Mouse (Mus musculus): Measurements from ENCODE around the gene Olfr694. TPM values are rescaled to one million over a fixed set of nuclear protein-coding genes. Genes with fewer than 3 reads are reported as not detected.

Gene Olfr694
- polyA plus RNA-seq (2012; rRNA removed): not detected in 2 replicates

GRCm38 (mm10) chr7:106691714-106692113 lies at the start of gene Olfr694:
Gene Olfr694 (minus strand): TSS chr7:106691814.

GRCm38 (mm10) chr7:106716296-106716695 lies 24.7 kb upstream of the Olfr694 start, which contains the start of gene Olfr695:
Gene Olfr695 (minus strand): TSS chr7:106716396.

GRCm38 (mm10) chr7:106680484-106680883 lies 11.1 kb downstream of the Olfr694 start, which contains the start of gene Olfr693:
Gene Olfr693 (minus strand): TSS chr7:106680584.

Other genes starting within 250 kb of the Olfr694 start
- not detected in 2 replicates for gene Olfr693, start 11.2 kb downstream of the Olfr694 start, polyA plus RNA-seq (2012; rRNA removed)
- not detected in 2 replicates for gene Olfr695, start 24.6 kb upstream of the Olfr694 start, polyA plus RNA-seq (2012; rRNA removed)
- not detected in 2 replicates for gene Olfr697, start 50.6 kb upstream of the Olfr694 start, polyA plus RNA-seq (2012; rRNA removed)
- not detected in 2 replicates for gene Olfr698, start 63.6 kb upstream of the Olfr694 start, polyA plus RNA-seq (2012; rRNA removed)
- gene Olfr699, start 101.4 kb upstream of the Olfr694 start, polyA plus RNA-seq (2012; rRNA removed): not detected in 2 replicates
- gene Olfr700, start 117.0 kb upstream of the Olfr694 start, polyA plus RNA-seq (2012; rRNA removed): not detected in 2 replicates
- not detected in 2 replicates for gene Olfr701, start 122.3 kb upstream of the Olfr694 start, polyA plus RNA-seq (2012; rRNA removed)
- gene Olfr702, start 142.1 kb upstream of the Olfr694 start, polyA plus RNA-seq (2012; rRNA removed): not detected in 2 replicates
- not detected in 2 replicates for gene Olfr703, start 151.5 kb upstream of the Olfr694 start, polyA plus RNA-seq (2012; rRNA removed)
- gene Olfr704, start 171.4 kb upstream of the Olfr694 start, polyA plus RNA-seq (2012; rRNA removed): not detected in 2 replicates
- gene Olfr705, start 185.1 kb upstream of the Olfr694 start, polyA plus RNA-seq (2012; rRNA removed): not detected in 2 replicates
- not detected in 2 replicates for gene Olfr706, start 196.3 kb upstream of the Olfr694 start, polyA plus RNA-seq (2012; rRNA removed)
- gene Olfr707, start 209.4 kb upstream of the Olfr694 start, polyA plus RNA-seq (2012; rRNA removed): not detected in 2 replicates
- gene Olfr1532-ps1, start 216.2 kb upstream of the Olfr694 start, polyA plus RNA-seq (2012; rRNA removed): not detected in 2 replicates
- not detected in 2 replicates for gene Olfr709-ps1, start 240.4 kb upstream of the Olfr694 start, polyA plus RNA-seq (2012; rRNA removed)